Mouse (Mus musculus): ENCODE measurements around the gene Kcnd2.
"Not testable (repeated sequence)": the region's sequence is repeated elsewhere in the genome, so short reads cannot be mapped to it uniquely, and the experiment has no call there.

Kcnd2 gene

DNA sequence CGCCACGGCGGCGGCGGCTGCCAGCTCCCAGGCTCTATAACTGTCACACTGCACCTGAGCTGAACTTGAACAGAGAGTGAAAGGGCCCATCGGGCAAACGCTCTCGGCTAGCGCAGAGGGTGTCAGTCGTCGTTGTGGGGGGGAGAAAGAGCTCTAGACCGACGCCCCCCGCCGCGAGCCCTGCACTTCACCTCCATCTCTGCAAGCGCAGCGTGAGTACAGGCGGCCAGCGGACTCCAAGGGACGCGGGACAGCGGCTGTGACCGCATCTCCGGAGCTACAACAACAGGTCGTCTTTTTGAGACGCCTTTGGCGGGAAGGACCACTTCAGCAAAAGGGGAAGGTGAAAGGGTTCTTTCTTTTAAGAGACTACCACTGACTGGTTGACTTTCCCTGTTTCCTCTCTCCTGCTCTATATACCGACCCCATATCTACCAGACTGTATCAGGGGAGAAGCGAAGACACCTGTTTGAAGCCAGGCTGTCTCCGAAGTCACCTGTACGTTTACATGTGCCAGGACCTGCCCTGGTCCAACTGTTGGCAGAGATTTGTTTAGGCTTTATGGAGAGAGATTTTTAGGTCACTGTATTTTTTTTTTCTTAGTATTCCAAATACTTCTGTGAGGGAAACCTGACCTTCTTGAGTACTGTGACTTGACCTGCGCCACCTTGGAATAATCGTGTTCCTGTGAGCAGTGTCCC is at the start of gene Kcnd2:
TSS of gene Kcnd2 (plus strand) at position 13 of the 701 bp plus-strand sequence.
- DNase-seq (ENCODE audit: low spot score) = no peak

DNA sequence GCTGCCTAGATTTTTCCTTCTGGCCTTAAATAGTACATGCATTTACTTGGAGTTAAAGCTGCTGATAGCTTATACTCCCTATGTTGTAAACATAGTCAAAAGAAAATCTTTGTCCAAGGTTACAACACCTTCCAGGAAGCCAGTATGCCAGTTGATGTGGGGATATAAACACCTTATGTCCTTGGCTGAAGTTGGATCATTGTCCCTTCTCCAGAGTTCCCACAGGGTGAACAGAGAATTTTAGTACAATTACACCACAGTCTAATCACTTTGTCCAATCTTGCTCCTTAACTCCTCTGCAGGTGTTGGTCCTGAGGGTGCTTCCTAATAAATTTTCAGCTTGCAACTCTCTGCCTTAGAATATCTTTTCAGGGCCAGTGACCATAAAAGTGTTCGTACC is 48.7 kb upstream of the Kcnd2 start:
- no peak for DNase-seq (ENCODE audit: low spot score)

DNA sequence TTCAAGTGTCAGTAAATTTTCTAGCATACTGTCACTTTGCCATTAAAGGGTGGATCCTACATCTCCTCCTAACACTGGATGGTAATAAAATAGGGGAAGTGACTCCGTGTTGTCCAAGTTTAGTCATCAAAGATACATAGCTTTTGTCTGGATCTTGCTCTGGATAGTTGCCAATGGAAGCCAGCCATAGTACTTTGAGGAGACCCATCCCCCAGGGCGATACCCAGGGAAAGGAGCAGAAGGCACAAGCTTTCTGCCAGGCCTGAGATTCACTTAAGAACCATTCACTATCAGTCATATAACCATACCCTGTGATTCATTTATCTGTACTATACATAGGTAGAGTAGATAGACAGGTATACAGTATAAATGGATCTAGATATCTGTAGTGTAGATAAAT is 20.0 kb upstream of the Kcnd2 start:
- DNase-seq (ENCODE audit: low spot score) = no peak

DNA sequence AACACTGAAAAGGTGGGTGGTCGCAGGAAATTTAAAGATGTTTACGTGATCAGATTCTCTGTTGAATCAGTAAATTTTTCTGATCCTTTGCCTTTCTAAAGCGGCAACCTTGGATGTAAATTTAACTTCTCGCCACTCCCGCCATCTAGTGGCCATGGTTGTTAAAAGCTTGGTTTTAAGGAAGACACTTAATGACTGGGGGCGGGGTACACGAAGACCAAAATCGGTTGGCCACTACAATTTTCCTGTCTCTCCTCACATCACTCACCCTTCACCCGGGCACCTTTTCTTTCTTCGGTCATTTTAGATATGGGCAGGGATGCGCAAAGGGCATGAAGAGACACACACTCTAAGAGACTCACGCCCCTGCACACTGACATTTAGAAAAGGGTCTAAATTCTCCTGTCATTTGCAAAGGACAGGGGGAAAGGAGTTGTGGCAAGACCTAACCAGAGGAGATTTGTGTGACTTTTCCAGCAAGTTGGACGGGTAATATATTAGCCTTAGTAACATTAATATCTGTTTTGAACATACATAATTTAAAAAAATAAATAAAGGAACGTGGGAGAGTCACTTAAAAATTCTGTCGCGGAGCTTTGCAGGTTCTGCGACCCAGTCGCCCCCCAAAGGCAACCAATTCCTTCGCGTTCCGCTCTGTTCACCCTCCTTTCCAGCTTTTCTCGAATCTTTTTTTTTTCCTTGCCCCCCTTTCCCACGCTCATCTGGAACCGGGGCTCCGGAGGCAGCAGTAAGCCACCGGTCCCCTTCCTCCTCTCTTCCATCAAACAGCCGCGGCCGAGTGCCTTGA is 1.2 kb upstream of the Kcnd2 start:
- DNase-seq (ENCODE audit: low spot score) = no peak

DNA sequence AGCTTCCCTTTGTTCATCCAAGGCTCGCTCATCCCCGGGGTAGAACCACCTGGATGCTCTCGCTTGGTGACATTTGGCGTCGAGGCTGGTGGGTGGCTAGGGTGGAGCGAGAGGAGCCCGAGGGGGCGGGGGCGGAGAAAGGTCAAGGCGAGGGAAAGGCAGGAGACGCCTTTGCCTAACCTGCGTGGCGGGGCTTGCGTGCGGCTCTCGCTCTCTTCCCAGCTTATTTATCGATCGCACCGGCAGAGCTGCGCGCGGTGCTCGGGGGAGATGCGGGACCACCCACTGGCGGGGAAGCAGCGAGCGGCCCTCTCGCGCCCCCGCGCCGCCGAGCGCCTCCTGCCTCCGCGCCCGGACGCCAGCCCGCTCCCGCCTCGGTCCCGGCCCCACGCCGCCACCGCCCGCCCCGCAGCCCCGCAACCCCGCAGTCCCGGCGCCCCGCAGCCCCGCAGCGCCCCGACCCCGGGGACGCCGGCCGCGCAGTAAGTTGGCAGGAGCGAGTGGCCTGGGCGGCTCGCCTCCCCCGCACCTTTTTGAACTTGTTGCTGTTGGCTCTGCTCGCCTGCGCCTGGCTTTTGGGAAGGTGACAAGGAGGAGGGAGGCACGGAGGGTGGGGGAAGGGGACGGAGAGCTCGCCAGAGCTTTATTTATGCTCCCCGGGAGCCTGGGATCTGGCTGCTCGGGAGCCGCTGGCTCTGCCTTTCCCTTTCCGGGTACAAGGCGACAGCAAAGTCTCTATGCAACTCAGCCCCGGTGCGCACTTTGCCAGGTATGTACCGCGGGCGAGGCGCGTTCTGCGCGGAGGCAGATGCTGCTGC is 421 bp upstream of the Kcnd2 start:
- no peak for DNase-seq (ENCODE audit: low spot score)

DNA sequence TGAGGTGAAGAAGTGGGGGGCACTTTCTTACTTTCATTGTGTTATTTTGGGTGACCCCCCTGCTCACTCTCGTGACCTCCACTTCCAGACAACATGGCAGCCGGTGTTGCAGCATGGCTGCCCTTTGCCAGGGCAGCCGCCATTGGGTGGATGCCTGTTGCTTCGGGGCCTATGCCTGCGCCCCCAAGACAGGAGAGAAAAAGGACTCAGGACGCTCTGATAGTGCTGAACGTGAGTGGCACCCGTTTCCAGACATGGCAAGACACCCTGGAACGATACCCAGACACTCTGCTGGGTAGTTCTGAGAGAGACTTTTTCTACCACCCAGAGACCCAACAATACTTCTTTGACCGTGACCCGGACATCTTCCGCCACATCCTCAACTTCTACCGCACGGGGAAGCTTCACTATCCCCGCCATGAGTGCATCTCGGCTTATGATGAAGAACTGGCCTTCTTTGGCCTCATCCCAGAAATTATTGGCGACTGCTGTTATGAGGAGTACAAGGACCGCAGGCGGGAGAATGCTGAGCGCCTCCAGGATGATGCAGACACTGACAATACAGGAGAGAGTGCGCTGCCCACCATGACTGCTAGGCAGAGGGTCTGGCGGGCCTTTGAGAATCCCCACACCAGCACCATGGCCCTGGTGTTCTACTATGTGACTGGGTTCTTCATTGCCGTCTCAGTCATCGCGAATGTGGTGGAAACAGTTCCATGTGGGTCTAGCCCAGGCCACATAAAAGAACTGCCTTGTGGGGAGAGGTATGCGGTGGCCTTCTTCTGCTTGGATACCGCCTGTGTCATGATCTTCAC is 1.1 kb downstream of the Kcnd2 start:
- DNase-seq (ENCODE audit: low spot score) = no peak

DNA sequence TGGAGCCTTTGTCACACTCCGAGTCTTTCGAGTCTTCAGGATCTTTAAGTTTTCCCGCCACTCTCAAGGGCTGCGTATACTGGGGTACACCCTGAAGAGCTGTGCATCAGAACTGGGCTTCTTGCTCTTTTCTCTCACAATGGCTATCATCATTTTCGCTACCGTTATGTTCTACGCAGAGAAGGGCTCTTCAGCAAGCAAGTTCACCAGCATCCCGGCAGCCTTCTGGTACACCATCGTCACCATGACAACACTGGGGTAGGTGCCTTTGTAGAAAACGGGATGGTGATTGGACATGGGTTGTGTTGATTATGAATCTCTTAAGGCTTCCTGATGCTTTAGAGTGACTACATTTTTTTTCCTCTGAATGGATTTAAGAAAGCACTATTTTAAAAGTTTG is 1.9 kb downstream of the Kcnd2 start:
- no peak for DNase-seq (ENCODE audit: low spot score)

DNA sequence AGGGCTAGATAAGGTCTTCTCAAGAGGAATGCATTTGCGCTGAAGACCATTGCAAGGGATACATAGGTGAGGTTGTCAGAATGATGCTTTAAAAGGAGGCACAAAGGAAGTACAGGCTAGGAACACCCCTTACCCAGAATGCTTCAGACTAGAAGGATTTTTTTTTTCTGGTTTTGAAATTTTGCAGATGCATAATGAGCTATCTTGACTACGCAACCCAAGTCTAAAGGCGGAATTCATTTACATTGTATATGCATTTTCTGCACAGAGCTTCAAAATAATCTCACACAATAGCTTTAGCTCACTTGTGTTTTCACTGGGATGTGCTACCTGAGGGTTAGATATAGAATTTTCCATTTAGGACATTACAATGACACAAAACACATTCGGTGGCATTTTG is 10.8 kb downstream of the Kcnd2 start:
- DNase-seq (ENCODE audit: low spot score) = no peak

DNA sequence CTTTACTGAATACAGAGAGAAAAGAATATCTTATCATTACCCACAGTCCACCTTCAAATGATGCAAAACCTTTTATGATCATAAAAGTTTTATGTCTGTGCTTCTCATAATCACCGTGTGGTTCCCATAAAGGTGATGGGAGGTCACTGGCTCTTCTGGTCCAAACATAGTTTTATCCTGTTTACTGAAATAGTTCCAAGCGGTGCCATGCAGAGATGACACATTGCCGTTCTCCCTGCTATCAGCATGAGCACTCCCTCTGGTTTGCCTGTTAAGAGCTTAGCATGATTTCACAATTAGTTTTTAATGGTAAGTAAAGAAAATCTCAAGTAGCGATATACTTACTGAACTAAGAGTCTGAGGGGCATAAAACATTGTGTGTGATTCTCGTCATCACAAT is 43.7 kb downstream of the Kcnd2 start:
- DNase-seq (ENCODE audit: low spot score) = no peak

DNA sequence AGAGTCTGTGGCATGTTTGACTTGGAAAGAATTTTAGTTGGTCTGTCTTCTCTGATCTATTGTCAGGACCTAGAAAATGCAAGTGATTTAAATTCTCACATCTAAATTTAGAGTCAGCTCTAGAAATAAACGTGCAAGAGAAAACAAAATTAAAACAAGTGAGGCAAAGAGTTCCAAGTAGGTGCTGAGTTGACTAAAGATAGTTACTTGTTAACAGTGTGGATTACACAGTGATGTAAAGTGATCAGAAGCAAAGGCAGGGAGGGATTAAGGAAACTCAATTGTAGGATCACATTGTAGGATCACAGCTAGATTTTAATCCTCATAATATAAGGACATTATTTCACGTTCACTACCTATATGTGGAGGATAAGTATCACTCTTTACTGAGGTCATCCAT is 52.6 kb downstream of the Kcnd2 start:
- no peak for DNase-seq (ENCODE audit: low spot score)

DNA sequence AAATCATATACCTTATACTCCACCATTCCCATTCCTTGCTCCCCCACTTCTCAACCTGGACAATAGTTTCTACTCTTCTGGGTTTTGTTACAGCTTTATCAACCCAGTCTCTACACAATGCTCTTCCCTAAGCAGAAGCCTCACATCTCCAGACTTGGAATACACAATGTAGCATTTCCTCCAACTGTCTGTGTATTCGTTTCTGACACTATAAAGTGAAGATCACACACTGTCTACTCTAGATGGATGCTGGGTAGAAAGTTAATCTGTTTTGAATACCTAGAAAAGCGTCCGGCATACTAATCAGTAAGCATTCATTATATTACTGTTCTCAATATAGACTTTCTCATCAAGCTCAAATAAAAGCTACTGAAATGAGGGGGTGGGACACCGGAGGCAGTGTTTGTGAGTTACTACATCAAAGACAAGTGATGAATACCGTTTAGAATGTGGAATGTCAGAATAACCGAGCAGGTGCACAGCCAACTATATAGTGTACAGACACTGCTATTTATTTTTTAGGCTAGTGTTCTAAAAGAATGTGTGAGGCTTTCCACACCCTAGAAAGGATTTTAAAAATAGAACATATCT is 62.1 kb downstream of the Kcnd2 start:
- no peak for DNase-seq (ENCODE audit: low spot score)

DNA sequence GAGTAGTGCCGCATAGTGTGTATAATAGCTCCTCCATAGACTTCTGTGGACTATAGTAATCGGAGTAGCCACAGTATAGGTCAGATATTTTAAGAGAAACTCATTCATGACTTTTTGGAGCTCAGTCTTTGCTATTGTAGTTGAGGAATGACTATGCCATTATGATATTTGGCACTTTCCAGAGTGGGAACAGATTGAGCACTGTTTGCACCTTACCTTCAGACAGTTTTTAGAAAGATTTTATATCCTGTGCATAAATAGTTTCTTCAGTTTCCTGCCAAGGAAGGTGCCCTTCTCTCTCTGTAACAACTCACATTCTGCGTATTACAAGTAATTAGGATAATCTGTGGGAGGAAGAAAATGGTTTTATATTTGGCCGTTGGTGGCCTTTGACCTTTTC is 89.6 kb downstream of the Kcnd2 start:
- no peak for DNase-seq (ENCODE audit: low spot score)

DNA sequence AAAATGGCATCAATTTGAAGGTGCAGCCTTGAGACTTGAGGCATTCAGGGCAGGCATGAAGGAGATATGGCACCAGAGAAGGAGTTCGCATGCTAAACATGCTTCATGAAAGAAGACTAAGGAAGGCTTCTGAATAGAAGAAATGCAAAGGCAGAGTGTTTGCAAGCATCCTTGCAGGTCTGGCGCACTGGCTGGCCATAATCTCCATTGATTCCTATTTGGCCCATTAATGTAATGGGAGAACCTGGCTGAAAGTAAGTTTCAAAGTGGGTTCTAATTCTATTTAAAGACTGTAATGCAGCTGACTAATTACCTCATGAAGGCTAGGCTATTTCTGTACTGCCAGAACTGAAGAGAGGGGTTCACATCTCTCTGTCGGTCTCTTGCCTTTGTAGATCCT is 94.9 kb downstream of the Kcnd2 start:
- no peak for DNase-seq (ENCODE audit: low spot score)

DNA sequence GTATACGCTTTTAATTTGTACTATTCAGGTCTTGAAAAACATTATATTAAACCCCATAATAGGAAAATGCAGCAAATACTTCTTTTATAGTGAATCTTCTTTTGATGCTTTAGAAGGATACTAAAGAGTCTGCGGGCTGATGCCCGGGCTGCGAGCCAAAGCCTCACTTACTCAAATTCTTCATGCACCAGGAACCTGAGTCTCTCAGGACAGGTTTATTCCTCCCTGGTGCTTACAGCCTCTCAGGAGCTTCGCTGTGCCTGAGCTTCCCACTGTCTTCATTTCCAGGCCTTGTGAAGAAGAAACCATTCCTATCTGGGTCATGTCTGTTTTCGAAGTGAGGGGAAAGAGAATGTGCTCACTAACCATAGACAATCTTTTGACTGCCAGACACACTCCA is 106.1 kb downstream of the Kcnd2 start:
- no peak for DNase-seq (ENCODE audit: low spot score)

DNA sequence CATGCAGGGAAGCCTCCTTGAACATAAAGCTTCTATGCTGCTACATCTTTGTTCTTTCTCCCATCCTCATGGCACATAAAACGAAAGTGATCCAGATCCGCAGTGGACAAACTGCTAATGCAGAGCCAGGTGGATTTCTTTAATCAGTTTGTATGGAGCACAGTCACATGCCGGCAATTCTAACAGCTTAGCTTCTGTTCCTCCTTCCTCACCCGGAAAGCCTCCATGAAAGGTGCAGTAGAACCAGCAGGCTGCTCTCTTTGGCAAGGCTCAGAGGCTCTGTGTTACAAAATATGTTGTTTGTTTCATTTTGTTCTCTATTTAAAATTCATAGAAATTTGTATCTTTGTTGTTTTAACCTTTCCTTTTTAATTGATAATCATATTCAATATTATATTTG is 106.9 kb downstream of the Kcnd2 start:
- no peak for DNase-seq (ENCODE audit: low spot score)

DNA sequence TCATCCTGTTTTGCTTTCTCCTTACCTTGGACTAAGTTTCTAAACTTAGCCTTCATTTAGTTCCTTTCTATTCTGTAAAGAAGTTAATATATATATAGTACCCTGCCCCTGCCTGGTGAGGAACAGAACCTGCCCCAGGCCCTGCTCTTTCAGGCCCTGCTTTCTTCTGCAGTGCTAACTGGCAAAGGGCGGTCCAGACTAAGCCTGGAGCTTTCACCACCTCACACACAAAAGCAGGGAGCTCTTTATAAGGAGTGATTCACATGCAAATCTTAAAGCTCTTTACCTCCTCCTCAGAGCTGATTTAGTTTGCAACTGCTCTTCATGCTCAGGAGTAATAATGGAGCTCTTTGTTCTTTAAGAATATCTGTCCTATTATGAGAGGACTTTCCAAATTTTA is 109.9 kb downstream of the Kcnd2 start:
- DNase-seq (ENCODE audit: low spot score) = no peak

DNA sequence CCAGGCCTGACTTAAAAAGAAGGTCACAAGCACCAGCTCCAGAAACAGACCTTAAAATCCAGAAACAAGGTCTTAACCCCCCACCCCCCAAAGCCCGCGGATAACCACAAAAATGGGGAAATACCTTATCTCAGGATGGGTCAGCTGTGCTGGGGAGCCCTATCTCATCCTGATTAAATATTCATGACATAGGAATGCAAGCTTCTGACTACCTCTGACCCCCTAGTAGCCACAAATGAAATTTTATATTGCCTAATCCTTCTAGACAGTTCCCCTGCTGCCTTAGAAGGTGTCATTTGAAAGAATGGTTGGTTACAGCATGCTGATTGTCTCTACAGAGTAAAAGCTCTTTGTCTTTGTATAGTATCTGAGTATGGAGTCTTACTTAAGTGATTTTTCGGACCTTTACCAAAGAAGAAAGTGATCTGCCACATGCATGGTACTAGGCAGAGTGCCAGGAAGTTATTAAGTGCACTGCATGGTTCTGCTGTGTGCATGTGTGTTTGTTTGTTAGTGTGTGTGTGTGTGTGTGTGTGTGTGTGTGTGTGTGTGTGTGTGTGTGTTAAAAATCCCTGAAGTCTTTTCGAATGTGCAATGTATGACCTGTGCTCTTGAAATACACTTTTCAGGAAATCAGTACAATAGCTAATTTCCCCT is 111.9 kb downstream of the Kcnd2 start:
- no peak for DNase-seq (ENCODE audit: low spot score)

DNA sequence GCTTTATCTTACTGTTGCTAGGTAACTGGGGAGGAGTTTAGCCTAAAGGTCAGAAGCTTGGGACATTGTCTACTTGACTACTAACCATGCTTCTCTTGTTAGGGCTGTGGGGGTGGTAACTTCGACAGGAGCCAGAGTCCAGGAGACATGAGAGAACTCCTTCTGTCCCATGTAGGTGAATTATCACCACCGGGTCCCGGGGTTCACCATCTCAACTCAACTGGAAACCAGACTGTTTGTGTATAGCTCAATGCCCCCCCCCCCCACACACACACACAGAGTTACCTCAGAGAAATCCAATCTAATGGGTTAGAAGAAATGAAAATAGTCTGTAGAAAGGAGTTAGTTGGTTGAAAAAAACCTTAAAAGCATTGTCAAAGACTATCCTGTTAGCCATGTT is 170.0 kb downstream of the Kcnd2 start:
- DNase-seq (ENCODE audit: low spot score) = not testable (repeated sequence)

DNA sequence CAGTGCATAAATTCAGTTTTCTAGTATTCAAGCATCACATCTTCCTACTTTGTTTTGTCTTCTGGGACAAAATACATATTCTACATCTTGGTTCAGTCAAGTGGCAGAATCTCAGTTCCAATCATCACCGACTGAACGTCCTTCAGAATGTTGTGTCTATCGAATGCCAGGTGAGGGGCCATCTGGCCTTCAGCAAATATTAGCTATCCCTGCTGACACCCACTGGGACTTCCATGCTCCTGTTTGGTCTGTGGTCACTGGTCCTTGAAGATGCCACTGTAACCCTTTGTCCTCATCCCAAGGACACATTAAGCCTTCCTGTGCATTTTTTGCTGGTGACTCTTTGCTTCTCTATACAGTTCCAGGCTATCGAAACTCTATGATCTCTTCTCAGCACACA is 176.5 kb downstream of the Kcnd2 start:
- no peak for DNase-seq (ENCODE audit: low spot score)

DNA sequence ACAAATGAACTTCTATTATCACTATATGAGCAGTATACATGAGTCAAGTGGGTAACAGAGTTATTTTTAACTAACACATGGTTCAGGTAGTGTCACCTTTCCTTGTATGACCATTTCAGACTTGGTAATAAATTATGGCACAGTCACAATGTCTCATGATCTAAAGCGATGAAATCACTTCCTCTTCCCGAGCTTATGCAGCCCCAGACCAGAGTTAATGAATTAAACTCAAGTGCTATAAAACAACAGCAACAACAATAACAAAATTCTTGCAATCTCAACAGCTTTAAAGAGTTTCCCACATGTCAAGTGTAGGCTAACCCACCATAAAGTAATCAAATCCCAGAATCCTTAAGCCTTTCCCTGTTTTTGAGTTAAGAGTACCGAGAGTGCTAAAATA is 198.4 kb downstream of the Kcnd2 start:
- DNase-seq (ENCODE audit: low spot score) = no peak

DNA sequence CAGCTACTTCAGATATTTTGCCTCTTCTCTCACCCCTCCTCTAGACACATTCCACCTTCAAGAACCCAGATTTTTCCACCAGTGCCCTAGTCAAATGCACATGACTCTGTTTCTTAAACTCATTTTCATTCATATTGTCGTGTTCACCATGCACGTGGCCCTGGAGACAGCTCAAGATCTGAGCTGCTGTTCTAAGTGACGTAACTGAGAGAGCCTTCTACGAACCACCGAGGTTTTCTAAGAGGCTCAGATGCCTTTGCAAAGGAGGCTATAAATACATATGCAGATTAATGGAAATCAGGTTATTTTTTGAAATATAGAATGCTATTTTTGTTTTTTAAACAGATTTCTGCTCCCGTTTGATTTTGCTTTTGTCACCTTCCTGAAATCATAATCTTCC is 202.9 kb downstream of the Kcnd2 start:
- no peak for DNase-seq (ENCODE audit: low spot score)

Measured in urinary bladder, postnatal 10 days (tissue).